Mouse (Mus musculus) stomach, postnatal 0 days (tissue): ENCODE results near the gene Sytl5.

Experiments used
- CTCF ChIP-seq: IDR thresholded peaks from 2 replicates; pipeline ENCODE4 v1.5.1; 2016; ENCODE audit warnings: antibody characterized with exemption, low read depth, mild to moderate bottlenecking, moderate library complexity
- EP300 ChIP-seq: optimal IDR thresholded peaks from 2 replicates; pipeline ENCODE3; 2016; ENCODE audit warnings: antibody characterized with exemption

DNA sequence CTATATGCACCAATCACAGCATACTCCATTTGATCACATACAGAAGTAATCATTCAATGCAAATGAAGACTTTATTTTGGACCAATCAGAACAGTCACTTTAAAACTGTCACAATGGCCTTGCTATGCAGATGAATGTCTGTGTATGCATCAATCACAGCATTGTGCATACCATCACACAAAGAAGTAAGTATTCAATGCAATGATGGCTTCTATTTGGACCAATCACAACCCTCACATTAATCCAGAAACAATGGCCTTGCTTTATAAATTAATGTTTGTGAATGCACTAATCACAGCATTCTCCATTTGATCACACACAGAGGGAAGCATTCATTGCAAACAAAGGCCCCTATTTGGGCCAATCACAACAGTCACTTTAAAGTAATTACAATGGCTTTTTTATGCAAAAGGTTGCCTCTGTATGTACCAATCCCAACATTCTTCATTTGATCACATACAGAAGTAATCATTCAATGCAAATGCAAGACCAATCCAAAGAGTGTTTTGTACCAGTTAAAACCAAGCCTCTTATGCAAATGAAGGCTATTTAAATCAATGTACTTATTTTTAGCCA, 98.8 kb downstream of the Sytl5 start:
- no peak for TF ChIP-seq CTCF
- TF ChIP-seq EP300: no peak
